ENCODE assay signal across 8 mouse cellular contexts in genomic region chr9:51990828-51991227, GRCm38 (mm10). TPM values are rescaled to one million over a fixed set of nuclear protein-coding genes. Genes with fewer than 3 reads are reported as not detected.
A peak's percentile ranks its signal among the peaks of the same experiment; 100 is the strongest.
DNase-seq lines count a peak whose midpoint lies in the region; ATAC-seq and TF ChIP-seq lines count a peak whose summit lies in the region.

No protein-coding gene starts in this region.

- H3K4me3 ChIP-seq in kidney, adult 2 months (ENCODE audit: insufficient read depth, low read depth, low read length), result no peak overlapping the region
- H3K4me3 ChIP-seq in kidney, embryonic 15.5 days (replicated peaks), result no peak overlapping the region
- H3K4me3 ChIP-seq in MEL (ENCODE audit: control insufficient read depth in 1 of 2, insufficient read depth in 1 of 2, low read depth in 2 of 2, low read length in 2 of 2), result no peak overlapping the region
- no peak overlapping the region for H3K4me3 ChIP-seq in cortical plate, adult 2 months (ENCODE audit: insufficient read depth, low read length)

- H3K9me3 ChIP-seq in kidney, embryonic 15.5 days (replicated peaks), result no peaks in the 10 kb centered on the region
- H3K9me3 ChIP-seq in MEL (replicated peaks; ENCODE audit: insufficient read depth, low read length), result no peaks in the 10 kb centered on the region

- peak; percentile 79 for DNase-seq in kidney, adult 2 months
- peak; percentile 57 for DNase-seq in MEL (ENCODE audit: low read depth, low spot score)
- peak; percentile 77 for DNase-seq in kidney, postnatal 10 days
- no peak for DNase-seq in right cerebral cortex, adult 18-20 months
- DNase-seq in cerebellum, adult 8-10 months, result no peak

- peak; percentile 63 for TF ChIP-seq CTCF in kidney, adult 2 months (conservative IDR thresholded peaks at IDR 0.05; ENCODE audit: insufficient read depth, insufficient read length, low read depth, low read length)
- peak; percentile 34 to 73 (median 53); a peak in 5 of 6 replicates for TF ChIP-seq CTCF in MEL (IDR thresholded peaks at IDR 0.05 in 2 of 3, conservative IDR thresholded peaks at IDR 0.05 in 1 of 3; ENCODE audit: control insufficient read depth in 1 of 3, insufficient read depth in 1 of 3, low read depth in 2 of 3, low read length in 3 of 3, poor library complexity in 1 of 3, severe bottlenecking in 1 of 3)
- TF ChIP-seq CTCF in cortical plate, adult 2 months (IDR thresholded peaks at IDR 0.05; ENCODE audit: extremely low read depth, insufficient read depth, low read length), result peak; percentile 22; the same call in 1 of the 2 replicates

- no peaks in the 10 kb centered on the region for H3K36me3 ChIP-seq in kidney, adult 2 months (ENCODE audit: control insufficient read depth, insufficient read depth, low read length)
- H3K36me3 ChIP-seq in kidney, embryonic 15.5 days, result no peaks in the 10 kb centered on the region
- H3K36me3 ChIP-seq in MEL (ENCODE audit: control insufficient read depth in 1 of 2, insufficient read depth in 2 of 2, low read length in 2 of 2), result no peaks in the 10 kb centered on the region

- H3K9ac ChIP-seq in kidney, embryonic 15.5 days, result no peak overlapping the region
- H3K9ac ChIP-seq in MEL (ENCODE audit: control insufficient read depth, low read depth, low read length, poor library complexity, severe bottlenecking), result no peak overlapping the region

- no peaks in the 10 kb centered on the region for H3K79me2 ChIP-seq in MEL (ENCODE audit: control insufficient read depth, insufficient read depth, low read length, poor library complexity)

- no peaks in the 10 kb centered on the region for H3K27me3 ChIP-seq in kidney, adult 2 months (replicated peaks; ENCODE audit: control insufficient read depth, insufficient read depth, low read length)
- H3K27me3 ChIP-seq in kidney, embryonic 15.5 days, result no peaks in the 10 kb centered on the region
- peaks cover 5% of the 10 kb centered on the region in 2 experiments for H3K27me3 ChIP-seq in MEL (ENCODE audit: control insufficient read depth in 1 of 2, insufficient read depth in 2 of 2, low read length in 2 of 2)

- no peak overlapping the region for H3K27ac ChIP-seq in kidney, adult 2 months (ENCODE audit: insufficient read depth, low read depth, low read length)
- H3K27ac ChIP-seq in kidney, embryonic 15.5 days, result no peak overlapping the region
- no peak overlapping the region for H3K27ac ChIP-seq in MEL (ENCODE audit: control insufficient read depth, low read depth, low read length)
- H3K27ac ChIP-seq in cortical plate, adult 2 months (ENCODE audit: insufficient read depth, low read length), result no peak overlapping the region

- no peak for TF ChIP-seq EP300 in MEL (IDR thresholded peaks at IDR 0.05; ENCODE audit: low read depth in 1 of 2, low read length in 2 of 2)

- H3K4me2 ChIP-seq in kidney, embryonic 15.5 days, result no peak overlapping the region

- peaks cover 14% of the 10 kb centered on the region for H3K4me1 ChIP-seq in kidney, adult 2 months (ENCODE audit: control insufficient read depth, insufficient read depth, low read length)
- peaks cover 7% of the 10 kb centered on the region; the same call in 1 of the 2 replicates for H3K4me1 ChIP-seq in kidney, embryonic 15.5 days
- H3K4me1 ChIP-seq in MEL (ENCODE audit: control insufficient read depth in 1 of 2, insufficient read depth in 2 of 2, low read length in 2 of 2), result no peaks in the 10 kb centered on the region
- no peaks in the 10 kb centered on the region for H3K4me1 ChIP-seq in cortical plate, adult 2 months (ENCODE audit: control insufficient read depth, insufficient read depth, low read length)

- peak; percentile 62 for TF ChIP-seq RAD21 in MEL (IDR thresholded peaks at IDR 0.05; ENCODE audit: low read depth, low read length)

- 14% methylated on average over 2 of the region's 2 CpGs for whole genome bisulfite sequencing in kidney, adult 2 months
- WGBS in kidney, embryonic 15.5 days, result 16% methylated on average over 2 of the region's 2 CpGs

- ATAC-seq in kidney, embryonic 15.5 days (replicated peaks; ENCODE audit: low FRiP score), result no peak
- ATAC-seq in megakaryocyte progenitor cell, adult 5-6 weeks (replicated peaks; ENCODE audit: poor library complexity), result peak; percentile 90

- no peak for TF ChIP-seq POLR2A in kidney, adult 2 months (IDR thresholded peaks at IDR 0.05; ENCODE audit: low read depth, low read length)
- TF ChIP-seq POLR2A in MEL (IDR thresholded peaks at IDR 0.05; ENCODE audit: control insufficient read depth in 1 of 2, insufficient read depth in 1 of 2, low read depth in 1 of 2, low read length in 2 of 2, poor library complexity in 1 of 2), result no peak
- no peak for TF ChIP-seq POLR2A in cortical plate, adult 2 months (IDR thresholded peaks at IDR 0.05; ENCODE audit: extremely low read depth, insufficient read depth, low read length)

TF ChIP-seq in MEL, 35 proteins besides CTCF, POLR2A, EP300 and RAD21:
- peak; percentile 81 for TF ChIP-seq SMC3 (IDR thresholded peaks at IDR 0.05; ENCODE audit: low read depth, low read length)
- no peak for TF ChIP-seq ETS1 (IDR thresholded peaks at IDR 0.05; ENCODE audit: low read depth, low read length)
- TF ChIP-seq ZC3H11A (IDR thresholded peaks at IDR 0.05; ENCODE audit: low read depth, low read length), result peak; percentile 67
- no peak for TF ChIP-seq MXI1 (IDR thresholded peaks at IDR 0.05; ENCODE audit: low read depth, low read length)

RNA-seq across cellular contexts. Expression of gene Fdx1, which starts 27.5 kb away (rescaled TPM):
- polyA plus RNA-seq in kidney, adult 2 months (2012; rRNA removed), result 156 and 211 TPM in 2 replicates
- 105 and 129 TPM in 2 replicates for polyA plus RNA-seq in kidney, embryonic 15.5 days (2015; fragmentation: Nextera tagmentation; extraction: Ambion mirVana)
- 39.0 and 39.3 TPM in 2 replicates for total RNA-seq in MEL (2012; rRNA removed)
- polyA plus RNA-seq in MEL (2012; ENCODE audit: insufficient read depth in 1 of 2, insufficient read length in 2 of 2, low read depth in 1 of 2, low replicate concordance in 2 of 2, missing spikeins in 1 of 2), result 10 to 100 TPM in 1 of 2 experiments, not detected in 1; 40.4 TPM
- 22.6 and 23.5 TPM in 2 replicates for polyA plus RNA-seq in cortical plate, adult 2 months (2012; rRNA removed)
- 25.7 and 30.4 TPM in 2 replicates for total RNA-seq in megakaryocyte progenitor cell, adult 5-6 weeks (2015)
- 4.7 and 7.0 TPM in 2 replicates for total RNA-seq in megakaryocyte progenitor cell, adult 5-6 weeks (2017)

RNA-seq across cellular contexts. Expression of gene Rdx, which starts 56.1 kb away (rescaled TPM):
- polyA plus RNA-seq in kidney, adult 2 months (2012; rRNA removed), result 25.5 and 39.2 TPM in 2 replicates
- polyA plus RNA-seq in kidney, embryonic 15.5 days (2015; fragmentation: Nextera tagmentation; extraction: Ambion mirVana), result 119 and 131 TPM in 2 replicates
- 109 and 118 TPM in 2 replicates for total RNA-seq in MEL (2012; rRNA removed)
- polyA plus RNA-seq in MEL (2012; ENCODE audit: insufficient read depth in 1 of 2, insufficient read length in 2 of 2, low read depth in 1 of 2, low replicate concordance in 2 of 2, missing spikeins in 1 of 2), result 100 to 1,000 TPM; 103 to 152 TPM
- polyA plus RNA-seq in cortical plate, adult 2 months (2012; rRNA removed), result 36.7 and 37.6 TPM in 2 replicates
- 95.2 and 95.3 TPM in 2 replicates for total RNA-seq in megakaryocyte progenitor cell, adult 5-6 weeks (2015)
- total RNA-seq in megakaryocyte progenitor cell, adult 5-6 weeks (2017), result 212 and 232 TPM in 2 replicates

Comparison
In these comparisons a context has a peak if more than half of its experiments do, and no peak if none do; other contexts are left out.
1. DNase-seq: peak in kidney, adult 2 months (single experiment), MEL (single experiment) and kidney, postnatal 10 days (single experiment); none in right cerebral cortex, adult 18-20 months (single experiment) and cerebellum, adult 8-10 months (single experiment).
2. Peak in every context shown above with its lines, with median percentiles within 50 percentile points of each other: CTCF ChIP-seq.